Mouse (Mus musculus) heart, embryonic 16.5 days (tissue): ENCODE measurements at regions not wholly inside any gene's neighbourhood (a gene's known extent, or its start where the extent isn't known, plus 50 kb on each side); places are given as distances from the start of the nearest gene placed in this dataset.

Experiments
- ATAC-seq: fragments of 200-750 bp; cut with Nextera tagmentation; replicated peaks from 2 replicates; pipeline ENCODE4 v1.8.0; 2017; ENCODE audit warnings: moderate number of reproducible peaks; ENCODE audit not compliant: insufficient read depth, low FRiP score; ENCODE audit errors: extremely low read depth
- H3K27ac ChIP-seq: fragments of 300-500 bp; sonication (generic); 2 replicates; pipeline ENCODE4 v1.5.1; 2014; ENCODE audit warnings: mild to moderate bottlenecking, low read length, control low read depth, moderate library complexity
- H3K27me3 ChIP-seq: fragments of 300-500 bp; sonication (generic); 2 replicates; pipeline ENCODE4 v1.6.1; 2014; ENCODE audit warnings: low read length, mixed read lengths; ENCODE audit not compliant: control insufficient read depth, insufficient read depth
- H3K36me3 ChIP-seq: fragments of 300-500 bp; sonication (generic); 2 replicates; pipeline ENCODE4 v1.6.1; 2014; ENCODE audit not compliant: control insufficient read depth, insufficient read depth
- H3K4me1 ChIP-seq: fragments of 300-500 bp; sonication (generic); 2 replicates; pipeline ENCODE4 v1.6.1; 2014; ENCODE audit warnings: low read length, mixed read lengths; ENCODE audit not compliant: control insufficient read depth, insufficient read depth
- H3K4me2 ChIP-seq: fragments of 300-500 bp; sonication (generic); 2 replicates; pipeline ENCODE4 v1.6.1; 2014; ENCODE audit warnings: low read depth, mild to moderate bottlenecking, control low read depth, low read length
- H3K4me3 ChIP-seq: fragments of 300-500 bp; sonication (generic); 2 replicates; pipeline ENCODE4 v1.5.1; 2014; ENCODE audit warnings: mild to moderate bottlenecking, control low read depth, low read length
- H3K9ac ChIP-seq: fragments of 300-500 bp; sonication (generic); 2 replicates; pipeline ENCODE4 v1.6.1; 2014; ENCODE audit warnings: low read length, control low read depth
- H3K9me3 ChIP-seq: fragments of 300-500 bp; sonication (generic); replicated peaks from 2 replicates; pipeline ENCODE4 v1.6.1; 2016; ENCODE audit warnings: low read length; ENCODE audit not compliant: control insufficient read depth
- WGBS: fragments of 180-500 bp; shearing (Covaris S2); extraction: QIAGEN DNeasy Blood & Tissue Kit; methylation state at CpG from one replicate; pipeline ENCODE4 v1.1.7; 2014; 5-methylcytosine and 5-hydroxymethylcytosine counted together

DNA sequence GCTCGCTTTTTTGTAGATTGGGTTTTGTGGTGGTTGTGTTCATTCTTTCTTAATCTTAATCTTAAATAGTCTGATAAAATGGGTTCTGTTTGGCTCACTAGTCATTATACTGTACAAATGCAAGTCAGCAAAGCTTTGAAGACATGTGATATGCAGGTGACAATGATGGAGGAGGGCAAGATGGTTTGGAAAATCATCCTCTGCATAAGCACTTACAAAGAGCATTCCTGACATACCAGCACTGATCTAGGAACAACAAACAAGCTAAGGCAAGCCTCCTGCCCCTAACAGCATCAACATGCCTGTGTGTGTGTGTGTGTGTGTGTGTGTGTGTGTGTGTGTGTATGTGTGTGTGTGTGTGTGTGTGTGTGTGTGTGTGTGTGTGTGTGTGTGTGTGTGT, 514.3 kb downstream of the Tmem38b start:
- no peaks in the 10 kb centered on the region for H3K4me1 ChIP-seq
- H3K4me2 ChIP-seq, result no peak overlapping the region
- H3K9me3 ChIP-seq, result no peaks in the 10 kb centered on the region
- no peak overlapping the region for H3K27ac ChIP-seq
- H3K27me3 ChIP-seq, result no peaks in the 10 kb centered on the region
- no peaks in the 10 kb centered on the region for H3K36me3 ChIP-seq
- H3K4me3 ChIP-seq, result no peak overlapping the region
- no peak overlapping the region for H3K9ac ChIP-seq
- 77% methylated on average over 1 of the region's 1 CpGs for WGBS
- no peak for ATAC-seq

DNA sequence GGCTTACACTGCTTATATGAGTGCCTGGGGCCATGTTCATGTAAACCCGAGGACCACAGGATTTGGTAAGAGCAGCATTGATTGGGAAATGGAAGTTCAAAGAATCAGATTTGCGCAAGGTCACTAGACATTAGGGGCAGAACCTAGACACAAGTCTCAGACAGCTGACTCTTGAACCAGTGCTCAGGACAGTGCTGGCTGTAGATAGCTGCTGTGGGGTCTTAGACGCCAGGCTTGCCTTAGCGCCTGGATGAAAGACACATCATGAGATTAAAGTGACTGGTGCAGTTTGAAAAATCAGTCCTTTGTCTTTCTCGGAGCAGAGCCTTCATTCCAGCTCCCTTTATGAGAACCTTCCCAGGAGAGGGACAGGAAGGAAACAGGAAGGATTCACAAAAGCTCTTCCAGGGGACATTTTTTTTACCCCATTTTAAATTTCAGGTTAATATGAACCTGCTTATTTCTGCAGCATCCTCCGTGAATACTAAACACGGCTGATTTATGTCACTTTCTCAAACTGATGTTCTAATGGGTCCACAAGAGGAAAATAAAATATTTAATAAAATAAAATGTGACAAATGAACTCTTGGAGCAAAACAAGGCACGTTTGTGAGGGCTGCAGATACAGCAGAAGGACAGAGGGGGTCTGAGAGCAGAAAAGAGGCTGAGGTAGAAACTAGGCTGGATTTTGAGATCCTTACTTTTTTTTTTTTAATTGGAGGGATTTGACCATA, 528.0 kb downstream of the Tmem38b start:
- no peaks in the 10 kb centered on the region for H3K27me3 ChIP-seq
- no peak for ATAC-seq
- no peak overlapping the region for H3K4me3 ChIP-seq
- H3K27ac ChIP-seq, result no peak overlapping the region
- H3K4me2 ChIP-seq, result no peak overlapping the region
- WGBS, result 84% methylated on average over 8 of the region's 8 CpGs
- H3K9me3 ChIP-seq, result no peaks in the 10 kb centered on the region
- no peaks in the 10 kb centered on the region for H3K4me1 ChIP-seq
- H3K9ac ChIP-seq, result no peak overlapping the region
- H3K36me3 ChIP-seq, result no peaks in the 10 kb centered on the region

GRCm38 (mm10) chr4:54354391-54354726, 528.5 kb downstream of the Tmem38b start:
- Histone ChIP-seq H3K4me1 (no peaks in the 10 kb centered on the region), H3K27ac (no peak overlapping the region), H3K4me3 (no peak overlapping the region), H3K9ac (no peak overlapping the region), H3K9me3 (no peaks in the 10 kb centered on the region), H3K4me2 (no peak overlapping the region), H3K27me3 (no peaks in the 10 kb centered on the region), H3K36me3 (no peaks in the 10 kb centered on the region)
- ATAC-seq, result no peak
- 80% methylated on average over 4 of the region's 4 CpGs for WGBS

DNA sequence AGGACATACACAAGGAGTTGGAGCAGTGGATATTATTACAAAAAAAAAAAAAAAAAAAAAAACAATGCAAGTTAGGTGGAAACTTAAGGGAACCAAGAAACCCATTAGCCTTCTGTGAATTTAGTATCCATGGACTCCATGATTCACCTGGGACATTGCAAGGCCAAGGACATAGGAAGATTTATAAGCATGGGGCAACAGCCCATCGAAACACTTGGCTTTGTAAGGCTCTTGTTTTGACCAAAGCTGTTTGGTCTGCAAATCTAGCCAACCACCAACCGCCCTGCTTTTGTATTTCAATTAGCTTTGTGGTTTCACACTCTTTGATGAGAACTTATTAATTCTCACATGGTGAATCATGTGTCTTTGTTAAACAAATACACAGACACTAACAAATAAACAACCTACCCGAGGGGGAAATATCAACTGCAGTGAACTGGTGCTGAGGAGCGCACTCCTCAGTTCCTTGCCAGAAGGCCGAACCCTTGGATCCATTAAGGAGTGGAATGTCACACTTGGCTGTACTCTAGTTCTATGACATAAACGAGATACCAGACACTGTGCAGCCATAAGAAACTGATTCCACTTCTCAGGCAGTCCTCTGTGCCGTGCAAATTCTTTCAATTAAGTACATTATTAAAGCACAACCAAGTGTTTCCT, 529.7 kb downstream of the Tmem38b start:
- no peak overlapping the region for H3K27ac ChIP-seq
- no peaks in the 10 kb centered on the region; the same call in 1 of the 2 replicates for H3K4me1 ChIP-seq
- H3K4me3 ChIP-seq, result no peak overlapping the region
- H3K27me3 ChIP-seq, result no peaks in the 10 kb centered on the region
- WGBS, result 47% methylated on average over 7 of the region's 7 CpGs
- H3K4me2 ChIP-seq, result no peak overlapping the region
- H3K9ac ChIP-seq, result no peak overlapping the region
- H3K36me3 ChIP-seq, result no peaks in the 10 kb centered on the region
- ATAC-seq, result no peak
- H3K9me3 ChIP-seq, result no peaks in the 10 kb centered on the region

DNA sequence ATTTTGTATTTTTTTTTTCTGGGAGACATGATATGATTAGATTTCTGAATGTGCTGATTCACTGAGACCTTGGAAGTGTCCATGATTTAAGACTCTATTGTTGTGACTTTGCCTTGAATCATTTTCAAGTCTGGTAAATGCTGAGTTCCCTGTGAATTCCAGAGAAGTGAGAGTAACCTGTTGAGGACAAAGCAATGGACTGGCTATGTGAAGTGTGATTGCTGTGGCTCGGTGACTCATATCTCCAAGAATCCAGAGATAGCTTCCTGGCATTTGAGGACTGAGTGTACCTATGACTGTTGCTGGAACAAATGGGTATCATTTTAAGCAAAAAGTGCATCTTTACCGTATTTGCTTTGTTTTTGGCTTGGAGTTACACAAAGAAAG, 530.2 kb downstream of the Tmem38b start:
- no peaks in the 10 kb centered on the region for H3K36me3 ChIP-seq

GRCm38 (mm10) chr4:54370909-54371308, 545.1 kb downstream of the Tmem38b start:
- H3K9me3 ChIP-seq, result no peaks in the 10 kb centered on the region
- H3K27ac ChIP-seq, result no peak overlapping the region
- 57% methylated on average over 3 of the region's 3 CpGs for WGBS
- H3K4me1 ChIP-seq, result peaks cover 6% of the 10 kb centered on the region
- H3K9ac ChIP-seq, result no peak overlapping the region
- H3K4me3 ChIP-seq, result no peak overlapping the region
- H3K27me3 ChIP-seq, result no peaks in the 10 kb centered on the region
- H3K36me3 ChIP-seq, result no peaks in the 10 kb centered on the region
- no peak overlapping the region for H3K4me2 ChIP-seq
- no peak for ATAC-seq

More for the DNA sequence above, 530.2 kb downstream of the Tmem38b start:
- H3K4me2 ChIP-seq, result no peak overlapping the region
- no peak overlapping the region for H3K4me3 ChIP-seq
- H3K4me1 ChIP-seq, result no peaks in the 10 kb centered on the region; the same call in 1 of the 2 replicates
- H3K27me3 ChIP-seq, result no peaks in the 10 kb centered on the region
- no peak for ATAC-seq
- H3K9me3 ChIP-seq, result no peaks in the 10 kb centered on the region
- no peak overlapping the region for H3K27ac ChIP-seq
- no peak overlapping the region for H3K9ac ChIP-seq
- WGBS, result 47% methylated on average over 2 of the region's 2 CpGs

GRCm38 (mm10) chr4:54371418-54371957, 545.6 kb downstream of the Tmem38b start:
- Histone ChIP-seq H3K4me2 (no peak overlapping the region), H3K4me1 (peaks cover 6% of the 10 kb centered on the region), H3K36me3 (no peaks in the 10 kb centered on the region), H3K9me3 (no peaks in the 10 kb centered on the region), H3K27me3 (no peaks in the 10 kb centered on the region), H3K9ac (no peak overlapping the region), H3K27ac (no peak overlapping the region), H3K4me3 (no peak overlapping the region)
- WGBS, result 53% methylated on average over 7 of the region's 7 CpGs
- ATAC-seq, result no peak

- Histone ChIP-seq H3K27me3 (no peaks in the 10 kb centered on the region), H3K4me3 (no peak overlapping the region), H3K36me3 (no peaks in the 10 kb centered on the region), H3K4me1 (peaks cover 6% of the 10 kb centered on the region), H3K27ac (no peak overlapping the region), H3K9ac (no peak overlapping the region), H3K4me2 (no peak overlapping the region), H3K9me3 (no peaks in the 10 kb centered on the region)
- no peak for ATAC-seq
- WGBS, result 4% methylated on average over 2 of the region's 2 CpGs
Observed at GRCm38 (mm10) chr4:54373606-54374005, 547.8 kb downstream of the Tmem38b start.

DNA sequence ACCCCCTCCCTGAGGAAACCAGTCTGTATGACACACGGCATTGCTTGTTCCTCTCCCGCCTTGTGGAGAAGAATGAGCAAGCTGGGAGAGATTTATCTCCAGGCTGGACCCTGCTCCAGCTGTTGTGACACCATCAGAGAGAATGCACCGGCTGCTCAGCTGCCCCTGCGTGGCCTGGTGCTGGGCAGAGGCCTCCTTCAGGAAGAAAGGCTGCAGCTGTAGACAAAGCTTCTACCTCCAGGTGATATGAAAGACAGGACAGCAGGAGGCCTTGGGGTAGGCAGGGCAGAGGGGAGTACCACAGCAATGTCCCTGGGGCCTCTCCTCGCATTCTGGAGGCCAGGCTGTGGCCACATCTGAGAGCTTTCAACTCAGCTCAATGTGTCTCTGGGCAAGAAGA, 548.6 kb downstream of the Tmem38b start:
- Histone ChIP-seq H3K27me3 (no peaks in the 10 kb centered on the region), H3K9me3 (no peaks in the 10 kb centered on the region), H3K36me3 (no peaks in the 10 kb centered on the region), H3K4me1 (peaks cover 6% of the 10 kb centered on the region), H3K9ac (no peak overlapping the region), H3K4me3 (no peak overlapping the region), H3K27ac (no peak overlapping the region), H3K4me2 (no peak overlapping the region)
- ATAC-seq, result no peak
- WGBS, result 32% methylated on average over 5 of the region's 5 CpGs
